Comparison of ENCODE assay signal across 17 mouse cellular contexts in the genomic region with DNA sequence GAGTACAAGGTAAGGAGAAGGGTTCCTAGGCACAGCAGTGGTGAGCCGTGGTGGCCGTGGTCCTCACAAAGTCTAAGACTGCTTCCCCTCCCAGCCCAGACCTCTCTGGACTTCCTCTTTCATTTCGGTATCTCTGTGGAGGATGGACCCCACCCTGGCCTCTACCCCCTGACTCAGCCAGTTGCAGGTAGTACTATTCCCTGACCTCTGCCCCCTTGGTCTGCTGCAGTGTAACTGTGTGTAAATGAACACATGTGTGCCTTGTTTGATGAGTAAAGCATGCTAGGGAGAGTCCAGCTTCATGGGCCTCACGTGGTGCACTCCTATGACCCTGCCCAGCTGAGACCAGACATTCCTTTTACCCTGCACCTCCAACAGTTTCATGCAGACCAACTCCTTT. TPM values are rescaled to one million over a fixed set of nuclear protein-coding genes. Genes with fewer than 3 reads are reported as not detected.
DNase-seq lines count a peak whose midpoint lies in the region; ATAC-seq and TF ChIP-seq lines count a peak whose summit lies in the region.
"Had no signal": no experiment of that assay in that cellular context is flagged by ENCODE, and none has a peak within 500 bp of the region (broad histone marks: within the 10 kb centered on the region; RNA-seq: fewer than 3 reads in every experiment).

No protein-coding gene starts in this region.

- no peak overlapping the region for H3K4me2 ChIP-seq in embryonic facial prominence, embryonic 13.5 days
- no peak overlapping the region for H3K4me2 ChIP-seq in limb, embryonic 13.5 days (replicated peaks)
- H3K4me2 ChIP-seq: embryonic facial prominence, embryonic 12.5 days; midbrain, embryonic 12.5 days; neural tube, embryonic 13.5 days had no signal

- TF ChIP-seq CTCF in small intestine, adult 2 months (IDR thresholded peaks at IDR 0.05; ENCODE audit: extremely low read depth, insufficient read length, insufficient replicate concordance, low read depth, low read length): no peak

- H3K4me1 ChIP-seq in embryonic facial prominence, embryonic 13.5 days: peaks cover 42% of the 10 kb centered on the region
- H3K4me1 ChIP-seq in embryonic facial prominence, embryonic 10.5 days: peaks cover 68% of the 10 kb centered on the region
- peaks cover 33% of the 10 kb centered on the region for H3K4me1 ChIP-seq in limb, embryonic 13.5 days
- peaks cover 25% of the 10 kb centered on the region for H3K4me1 ChIP-seq in small intestine, adult 2 months (ENCODE audit: control insufficient read depth, insufficient read depth, insufficient read length, low read length)

- H3K27me3 ChIP-seq in embryonic facial prominence, embryonic 13.5 days: no peaks in the 10 kb centered on the region
- H3K27me3 ChIP-seq in embryonic facial prominence, embryonic 10.5 days (replicated peaks; ENCODE audit: low read depth, poor library complexity, severe bottlenecking): 0 out of 2 replicates have a peak, but pooled peaks cover under 1% of the 10 kb centered on the region
- no peaks in the 10 kb centered on the region for H3K27me3 ChIP-seq in limb, embryonic 13.5 days
- H3K27me3 ChIP-seq in small intestine, adult 2 months (ENCODE audit: control insufficient read depth, insufficient read depth, low read length): no peaks in the 10 kb centered on the region
- H3K27me3 ChIP-seq: embryonic facial prominence, embryonic 12.5 days; midbrain, embryonic 12.5 days; neural tube, embryonic 13.5 days had no signal

- H3K36me3 ChIP-seq in embryonic facial prominence, embryonic 13.5 days: no peaks in the 10 kb centered on the region
- H3K36me3 ChIP-seq in embryonic facial prominence, embryonic 10.5 days (replicated peaks): peaks cover 2% of the 10 kb centered on the region
- no peaks in the 10 kb centered on the region for H3K36me3 ChIP-seq in limb, embryonic 13.5 days
- no peaks in the 10 kb centered on the region for H3K36me3 ChIP-seq in small intestine, adult 2 months (ENCODE audit: control insufficient read depth, insufficient read depth, low read length)
- H3K36me3 ChIP-seq: embryonic facial prominence, embryonic 12.5 days; midbrain, embryonic 12.5 days; neural tube, embryonic 13.5 days had no signal

- peak; percentile 29; the same call in 1 of the 2 replicates for TF ChIP-seq POLR2A in small intestine, adult 2 months (IDR thresholded peaks at IDR 0.05; ENCODE audit: low read depth, low read length)

- no peak overlapping the region for H3K27ac ChIP-seq in embryonic facial prominence, embryonic 13.5 days
- H3K27ac ChIP-seq in embryonic facial prominence, embryonic 10.5 days (replicated peaks): no peak overlapping the region
- no peak overlapping the region for H3K27ac ChIP-seq in limb, embryonic 13.5 days
- H3K27ac ChIP-seq in small intestine, adult 2 months (ENCODE audit: insufficient read depth, low read depth, low read length): peak overlapping the region; percentile 84
- H3K27ac ChIP-seq: embryonic facial prominence, embryonic 12.5 days; kidney, postnatal 0 days; midbrain, embryonic 12.5 days; neural tube, embryonic 13.5 days had no signal

- no peak for DNase-seq in embryonic facial prominence, embryonic 10.5 days (ENCODE audit: low spot score)
- peak; percentile 9 for DNase-seq in kidney, postnatal 10 days
- no peak for DNase-seq in kidney, adult 18-20 months
- DNase-seq: adrenal gland, adult 2 months; cerebellum, adult 8-10 months; lung, adult 18-20 months; right cerebral cortex, postnatal 14 days had no signal

- WGBS in embryonic facial prominence, embryonic 13.5 days: 57% methylated on average over 4 of the region's 4 CpGs
- WGBS in embryonic facial prominence, embryonic 10.5 days: 67% methylated on average over 4 of the region's 4 CpGs
- 67% methylated on average over 4 of the region's 4 CpGs for whole genome bisulfite sequencing in limb, embryonic 13.5 days
- WGBS in small intestine, adult 2 months: 30% methylated on average over 4 of the region's 4 CpGs

- no peak for ATAC-seq in embryonic facial prominence, embryonic 13.5 days (ENCODE audit: insufficient number of reproducible peaks, insufficient read depth, low FRiP score, low TSS enrichment, low read depth)
- ATAC-seq in limb, embryonic 13.5 days (ENCODE audit: low FRiP score, low read depth): no peak
- no peak for ATAC-seq in inflammation-experienced regulatory T-cells, adult 6 months
- ATAC-seq in megakaryocyte-erythroid progenitor cell, adult 5-6 weeks (replicated peaks; ENCODE audit: low FRiP score, low TSS enrichment, poor library complexity, severe bottlenecking): no peak

- H3K9ac ChIP-seq in embryonic facial prominence, embryonic 13.5 days: peak overlapping the region; percentile 44; the same call in 1 of the 2 replicates
- H3K9ac ChIP-seq in limb, embryonic 13.5 days: peak overlapping the region; percentile 31
- H3K9ac ChIP-seq: embryonic facial prominence, embryonic 12.5 days; midbrain, embryonic 12.5 days had no signal

- no peaks in the 10 kb centered on the region for H3K9me3 ChIP-seq in embryonic facial prominence, embryonic 13.5 days
- H3K9me3 ChIP-seq in embryonic facial prominence, embryonic 10.5 days: no peaks in the 10 kb centered on the region
- no peaks in the 10 kb centered on the region for H3K9me3 ChIP-seq in limb, embryonic 13.5 days
- H3K9me3 ChIP-seq: embryonic facial prominence, embryonic 12.5 days; midbrain, embryonic 12.5 days; neural tube, embryonic 13.5 days had no signal

- no peak overlapping the region for H3K4me3 ChIP-seq in embryonic facial prominence, embryonic 13.5 days
- no peak overlapping the region for H3K4me3 ChIP-seq in embryonic facial prominence, embryonic 10.5 days
- no peak overlapping the region for H3K4me3 ChIP-seq in limb, embryonic 13.5 days
- no peak overlapping the region for H3K4me3 ChIP-seq in small intestine, adult 2 months (ENCODE audit: low read depth, low read length)
- H3K4me3 ChIP-seq: embryonic facial prominence, embryonic 12.5 days; midbrain, embryonic 12.5 days; neural tube, embryonic 13.5 days had no signal

RNA-seq across cellular contexts. Expression of a gene that starts 4.1 kb away (rescaled TPM):
- 14.2 and 19.5 TPM in 2 replicates for polyA plus RNA-seq in embryonic facial prominence, embryonic 13.5 days (2015; fragmentation: Nextera tagmentation; extraction: Ambion mirVana)
- polyA plus RNA-seq in embryonic facial prominence, embryonic 10.5 days (2016; fragmentation: Nextera tagmentation; extraction: Ambion mirVana): 4.2 and 5.6 TPM in 2 replicates
- polyA plus RNA-seq in limb, embryonic 13.5 days (2015; fragmentation: Nextera tagmentation; extraction: Ambion mirVana): 7.2 and 8.2 TPM in 2 replicates
- polyA plus RNA-seq in small intestine, adult 2 months (2012; rRNA removed): 0.87 and 1.0 TPM in 2 replicates
- 1 to 10 TPM in 2 of 3 experiments, under 1 TPM in 1; 0.54 to 2.6 (median 1.4) TPM for polyA plus RNA-seq in inflammation-experienced regulatory T-cells, adult 6 months (2017; shearing (Covaris generic))
- total RNA-seq in megakaryocyte-erythroid progenitor cell, adult 5-6 weeks (2014; fragmentation: Nextera tagmentation): 9.4 and 14.7 TPM in 2 replicates
- total RNA-seq in megakaryocyte-erythroid progenitor cell, adult 5-6 weeks (2017): 4.2 TPM in 1 of 2 replicates, not detected in the other
- total RNA-seq: left cerebral cortex, adult 18-20 months had no signal

RNA-seq across cellular contexts. Expression of a gene that starts 7.4 kb away (rescaled TPM):
- polyA plus RNA-seq in embryonic facial prominence, embryonic 13.5 days (2015; fragmentation: Nextera tagmentation; extraction: Ambion mirVana): 0.33 and 0.38 TPM in 2 replicates
- polyA plus RNA-seq in embryonic facial prominence, embryonic 10.5 days (2016; fragmentation: Nextera tagmentation; extraction: Ambion mirVana): 0.18 and 0.21 TPM in 2 replicates
- polyA plus RNA-seq in limb, embryonic 13.5 days (2015; fragmentation: Nextera tagmentation; extraction: Ambion mirVana): 0.17 TPM in 2 replicates
- polyA plus RNA-seq in small intestine, adult 2 months (2012; rRNA removed): 0.82 and 1.2 TPM in 2 replicates
- polyA plus RNA-seq in inflammation-experienced regulatory T-cells, adult 6 months (2017; shearing (Covaris generic)): under 1 TPM in 2 of 3 experiments, not detected in 1; 0.10 to 0.28 TPM
- total RNA-seq in megakaryocyte-erythroid progenitor cell, adult 5-6 weeks (2014; fragmentation: Nextera tagmentation): 0.31 and 0.54 TPM in 2 replicates
- 0.15 and 0.19 TPM in 2 replicates for total RNA-seq in megakaryocyte-erythroid progenitor cell, adult 5-6 weeks (2017)

RNA-seq across cellular contexts. Expression of a gene that starts 22.8 kb away (rescaled TPM):
- 3.5 and 3.6 TPM in 2 replicates for polyA plus RNA-seq in embryonic facial prominence, embryonic 13.5 days (2015; fragmentation: Nextera tagmentation; extraction: Ambion mirVana)
- 3.9 and 4.4 TPM in 2 replicates for polyA plus RNA-seq in embryonic facial prominence, embryonic 10.5 days (2016; fragmentation: Nextera tagmentation; extraction: Ambion mirVana)
- 2.6 and 4.6 TPM in 2 replicates for polyA plus RNA-seq in limb, embryonic 13.5 days (2015; fragmentation: Nextera tagmentation; extraction: Ambion mirVana)
- 2.2 and 2.3 TPM in 2 replicates for polyA plus RNA-seq in small intestine, adult 2 months (2012; rRNA removed)
- 1 to 10 TPM; 1.3 to 1.4 (median 1.4) TPM for polyA plus RNA-seq in inflammation-experienced regulatory T-cells, adult 6 months (2017; shearing (Covaris generic))
- total RNA-seq in megakaryocyte-erythroid progenitor cell, adult 5-6 weeks (2014; fragmentation: Nextera tagmentation): 10.0 and 10.6 TPM in 2 replicates
- 2.4 and 3.1 TPM in 2 replicates for total RNA-seq in megakaryocyte-erythroid progenitor cell, adult 5-6 weeks (2017)

RNA-seq across cellular contexts. Expression of a gene that starts 23.0 kb away (rescaled TPM):
- polyA plus RNA-seq in embryonic facial prominence, embryonic 13.5 days (2015; fragmentation: Nextera tagmentation; extraction: Ambion mirVana): 102 and 112 TPM in 2 replicates
- 197 and 223 TPM in 2 replicates for polyA plus RNA-seq in embryonic facial prominence, embryonic 10.5 days (2016; fragmentation: Nextera tagmentation; extraction: Ambion mirVana)
- 102 and 110 TPM in 2 replicates for polyA plus RNA-seq in limb, embryonic 13.5 days (2015; fragmentation: Nextera tagmentation; extraction: Ambion mirVana)
- polyA plus RNA-seq in small intestine, adult 2 months (2012; rRNA removed): 123 and 182 TPM in 2 replicates
- polyA plus RNA-seq in inflammation-experienced regulatory T-cells, adult 6 months (2017; shearing (Covaris generic)): 10 to 100 TPM; 27.2 to 30.9 (median 30.8) TPM
- total RNA-seq in megakaryocyte-erythroid progenitor cell, adult 5-6 weeks (2014; fragmentation: Nextera tagmentation): 137 and 213 TPM in 2 replicates
- 226 and 342 TPM in 2 replicates for total RNA-seq in megakaryocyte-erythroid progenitor cell, adult 5-6 weeks (2017)

RNA-seq across cellular contexts. Expression of a gene that starts 26.0 kb away (rescaled TPM):
- polyA plus RNA-seq in embryonic facial prominence, embryonic 13.5 days (2015; fragmentation: Nextera tagmentation; extraction: Ambion mirVana): 243 and 254 TPM in 2 replicates
- 190 and 191 TPM in 2 replicates for polyA plus RNA-seq in embryonic facial prominence, embryonic 10.5 days (2016; fragmentation: Nextera tagmentation; extraction: Ambion mirVana)
- 247 and 266 TPM in 2 replicates for polyA plus RNA-seq in limb, embryonic 13.5 days (2015; fragmentation: Nextera tagmentation; extraction: Ambion mirVana)
- 134 and 219 TPM in 2 replicates for polyA plus RNA-seq in small intestine, adult 2 months (2012; rRNA removed)
- 100 to 1,000 TPM; 487 to 766 (median 514) TPM for polyA plus RNA-seq in inflammation-experienced regulatory T-cells, adult 6 months (2017; shearing (Covaris generic))
- total RNA-seq in megakaryocyte-erythroid progenitor cell, adult 5-6 weeks (2014; fragmentation: Nextera tagmentation): 126 and 137 TPM in 2 replicates
- total RNA-seq in megakaryocyte-erythroid progenitor cell, adult 5-6 weeks (2017): 137 and 183 TPM in 2 replicates
